Comparison of ENCODE assay signal across 28 mouse cellular contexts in genomic region chr1:43078124-43078523, GRCm38 (mm10).
"Had no signal": no experiment of that assay in that cellular context is flagged by ENCODE, and none has a peak within 500 bp of the region (broad histone marks: within the 10 kb centered on the region; RNA-seq: fewer than 3 reads in every experiment).

No protein-coding gene starts in this region.

- H3K27me3 ChIP-seq: embryonic facial prominence, embryonic 12.5 days; embryonic facial prominence, embryonic 13.5 days; embryonic facial prominence, embryonic 15.5 days; forebrain, embryonic 12.5 days; forebrain, embryonic 13.5 days; forebrain, embryonic 15.5 days had no signal

- ATAC-seq: forebrain, embryonic 13.5 days; forebrain, embryonic 14.5 days; forebrain, embryonic 15.5 days; forebrain, embryonic 16.5 days; forebrain, postnatal 0 days had no signal

- H3K4me1 ChIP-seq: embryonic facial prominence, embryonic 10.5 days; embryonic facial prominence, embryonic 12.5 days; embryonic facial prominence, embryonic 13.5 days; embryonic facial prominence, embryonic 15.5 days; forebrain, embryonic 10.5 days; forebrain, embryonic 12.5 days; forebrain, embryonic 13.5 days; forebrain, embryonic 15.5 days; heart, embryonic 10.5 days had no signal

- H3K4me3 ChIP-seq: embryonic facial prominence, embryonic 10.5 days; embryonic facial prominence, embryonic 12.5 days; embryonic facial prominence, embryonic 13.5 days; embryonic facial prominence, embryonic 15.5 days; erythroblast, embryonic 14.5 days; forebrain, embryonic 10.5 days; forebrain, embryonic 12.5 days; forebrain, embryonic 13.5 days; forebrain, embryonic 15.5 days; gastrocnemius, adult 2 months; heart, adult 2 months; heart, embryonic 10.5 days had no signal

- H3K9ac ChIP-seq: embryonic facial prominence, embryonic 12.5 days; embryonic facial prominence, embryonic 13.5 days; embryonic facial prominence, embryonic 15.5 days; forebrain, embryonic 12.5 days; forebrain, embryonic 13.5 days; forebrain, embryonic 15.5 days; forebrain, postnatal 0 days had no signal

- H3K9me3 ChIP-seq: embryonic facial prominence, embryonic 10.5 days; embryonic facial prominence, embryonic 12.5 days; embryonic facial prominence, embryonic 13.5 days; embryonic facial prominence, embryonic 15.5 days; forebrain, embryonic 10.5 days; forebrain, embryonic 12.5 days; forebrain, embryonic 13.5 days; forebrain, embryonic 15.5 days; heart, embryonic 10.5 days had no signal

- H3K27ac ChIP-seq: embryonic facial prominence, embryonic 10.5 days; embryonic facial prominence, embryonic 12.5 days; embryonic facial prominence, embryonic 13.5 days; embryonic facial prominence, embryonic 15.5 days; forebrain, embryonic 10.5 days; forebrain, embryonic 12.5 days; forebrain, embryonic 13.5 days; forebrain, embryonic 15.5 days; gastrocnemius, adult 2 months; heart, adult 2 months; heart, embryonic 10.5 days had no signal

- H3K4me2 ChIP-seq: embryonic facial prominence, embryonic 12.5 days; embryonic facial prominence, embryonic 13.5 days; embryonic facial prominence, embryonic 15.5 days; forebrain, embryonic 12.5 days; forebrain, embryonic 13.5 days; forebrain, embryonic 15.5 days had no signal

- DNase-seq: cerebellum, adult 8-10 months; cerebellum, adult 9-10 months; cerebellum, adult 9-11 months; cerebellum, postnatal 10 days; cerebellum, postnatal 14 days; cerebellum, postnatal 25 days; cerebellum, postnatal 36 days; embryo, embryonic 11 days; forebrain, postnatal 0 days; gastrocnemius, adult 2 months; gastrocnemius, postnatal 10 days; gastrocnemius, postnatal 14 days; gastrocnemius, postnatal 25 days; gastrocnemius, postnatal 36 days; heart, adult 18-20 months; heart, adult 2 months had no signal
